Mouse (Mus musculus): ENCODE measurements around the gene Ppp5c.

DNA sequence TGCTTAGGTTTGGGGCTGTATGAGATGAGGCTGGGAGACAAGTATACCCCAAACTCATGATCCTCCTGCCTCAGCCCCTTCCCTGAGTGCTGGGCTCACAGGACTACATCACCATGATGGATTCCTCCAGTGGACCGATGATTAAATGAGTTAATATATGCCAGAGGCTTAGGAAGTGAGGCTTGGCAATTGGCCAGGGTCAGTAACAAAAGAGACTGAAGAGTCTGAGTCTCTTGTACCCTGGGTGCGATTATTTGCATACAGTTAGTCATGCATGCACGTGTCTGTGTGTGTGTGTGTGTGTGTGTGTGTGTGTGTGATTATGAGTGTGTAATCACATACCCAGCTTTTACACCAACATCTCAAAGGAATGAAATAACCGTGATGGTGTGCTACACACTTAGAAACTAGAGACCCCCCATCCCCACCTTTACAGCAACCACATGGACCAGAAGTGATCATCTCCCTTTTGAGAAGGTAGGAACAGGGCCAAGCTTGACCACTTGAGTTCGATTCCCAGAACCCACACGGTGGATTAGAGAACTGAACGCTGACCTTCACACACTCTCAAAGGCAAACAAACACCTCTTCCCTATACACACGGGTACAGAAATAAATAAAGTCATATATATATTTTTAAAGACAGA is 31.2 kb upstream of the Ppp5c start:
- no peak for TF ChIP-seq USF2 (IDR thresholded peaks at IDR 0.05; ENCODE audit: borderline replicate concordance in 1 of 2, insufficient read depth in 1 of 2, low read depth in 1 of 2, low read length in 2 of 2)
- no peak for TF ChIP-seq ZNF384 (IDR thresholded peaks at IDR 0.05; ENCODE audit: low read depth, low read length)
- TF ChIP-seq GATA1 (IDR thresholded peaks at IDR 0.05; ENCODE audit: low read depth, low read length), result no peak; the same call in 1 of the 2 replicates
- TF ChIP-seq CTCF (IDR thresholded peaks at IDR 0.05 in 2 of 3, conservative IDR thresholded peaks at IDR 0.05 in 1 of 3; ENCODE audit: control insufficient read depth in 1 of 3, insufficient read depth in 1 of 3, low read depth in 2 of 3, low read length in 3 of 3, poor library complexity in 1 of 3, severe bottlenecking in 1 of 3), result no peak
- TF ChIP-seq HCFC1 (IDR thresholded peaks at IDR 0.05; ENCODE audit: low read depth, low read length), result no peak; the same call in 1 of the 2 replicates
- TF ChIP-seq POLR2A (IDR thresholded peaks at IDR 0.05; ENCODE audit: control insufficient read depth in 1 of 2, insufficient read depth in 1 of 2, low read depth in 1 of 2, low read length in 2 of 2, poor library complexity in 1 of 2), result peak; percentile 22 to 49; a peak in 1 of 4 replicates
- TF ChIP-seq TAL1 (IDR thresholded peaks at IDR 0.05; ENCODE audit: low read length), result no peak
- TF ChIP-seq ELF1 (IDR thresholded peaks at IDR 0.05; ENCODE audit: low read depth, low read length), result no peak
- no peak for TF ChIP-seq RAD21 (IDR thresholded peaks at IDR 0.05; ENCODE audit: low read depth, low read length)
- TF ChIP-seq TCF12 (IDR thresholded peaks at IDR 0.05; ENCODE audit: low read depth, low read length), result no peak
- TF ChIP-seq MAX (IDR thresholded peaks at IDR 0.05; ENCODE audit: low read length), result peak; percentile 85
- no peak for TF ChIP-seq MYB (IDR thresholded peaks at IDR 0.05; ENCODE audit: low read depth, low read length)
- TF ChIP-seq ZC3H11A (IDR thresholded peaks at IDR 0.05; ENCODE audit: low read depth, low read length), result no peak
